Mouse (Mus musculus): ENCODE results near the gene Pced1a.
"Not testable (repeated sequence)": the region's sequence is repeated elsewhere in the genome, so short reads cannot be mapped to it uniquely, and the experiment has no call there.

The Pced1a gene

GRCm38 (mm10) chr2:130390993-130391625 is 33.4 kb downstream of the Pced1a start:
- DNase-seq (ENCODE audit: low spot score in 2 of 2): no peak

GRCm38 (mm10) chr2:130388796-130389195 is 35.7 kb downstream of the Pced1a start:
- no peak for DNase-seq (ENCODE audit: low spot score in 2 of 2)

- DNase-seq (ENCODE audit: low spot score in 2 of 2): no peak
Measured at GRCm38 (mm10) chr2:130386212-130386611, 38.3 kb downstream of the Pced1a start.

- no peak for DNase-seq (ENCODE audit: low spot score in 2 of 2)
Measured at GRCm38 (mm10) chr2:130383895-130384294, 40.6 kb downstream of the Pced1a start.

GRCm38 (mm10) chr2:130383205-130383604 is 41.3 kb downstream of the Pced1a start:
- no peak for DNase-seq (ENCODE audit: low spot score in 2 of 2)

GRCm38 (mm10) chr2:130374951-130375350 is 49.5 kb downstream of the Pced1a start:
- no peak for DNase-seq (ENCODE audit: low spot score in 2 of 2)

GRCm38 (mm10) chr2:130373026-130373425 is 51.5 kb downstream of the Pced1a start:
- DNase-seq (ENCODE audit: low spot score in 2 of 2): not testable (repeated sequence)

GRCm38 (mm10) chr2:130367386-130367785 is 57.1 kb downstream of the Pced1a start:
- DNase-seq (ENCODE audit: low spot score in 2 of 2): no peak
